ENCODE assay signal across 9 mouse cellular contexts in genomic region chr7:70514666-70515065, GRCm38 (mm10).
A peak's percentile ranks its signal among the peaks of the same experiment; 100 is the strongest.
DNase-seq lines count a peak whose midpoint lies in the region; ATAC-seq lines count a peak whose summit lies in the region.
"Had no signal": no experiment of that assay in that cellular context is flagged by ENCODE, and none has a peak within 500 bp of the region (broad histone marks: within the 10 kb centered on the region; RNA-seq: fewer than 3 reads in every experiment).

No protein-coding gene starts in this region.

- DNase-seq in adrenal gland, postnatal 14 days = peak; percentile 39
- no peak for DNase-seq in adrenal gland, postnatal 4 days (ENCODE audit: low spot score in 2 of 2)
- DNase-seq in 3T3-L1 (ENCODE audit: low read depth, low spot score) = peak; percentile 39
- DNase-seq in hindlimb bud, embryonic 11.5 days (ENCODE audit: extremely low spot score, low read depth, low spot score) = peak; percentile 73
- DNase-seq in lung, adult 18-20 months = peak; percentile 27 to 51
- no peak for DNase-seq in left cerebral cortex, postnatal 25 days (ENCODE audit: low spot score in 2 of 2)
- no peak for DNase-seq in layer of hippocampus, postnatal 14 days (ENCODE audit: low spot score in 2 of 2)
- DNase-seq: thymus, postnatal 25 days had no signal

- ATAC-seq in forebrain, embryonic 16.5 days = no peak

- H3K27ac ChIP-seq in forebrain, embryonic 16.5 days (ENCODE audit: low read length) = no peak overlapping the region

- H3K9ac ChIP-seq in forebrain, embryonic 16.5 days (replicated peaks; ENCODE audit: low read depth, low read length) = no peak overlapping the region

- 14% methylated on average over 6 of the region's 6 CpGs for WGBS in forebrain, embryonic 16.5 days

- H3K27me3 ChIP-seq in forebrain, embryonic 16.5 days (replicated peaks; ENCODE audit: control insufficient read depth, insufficient read depth, low read length) = no peaks in the 10 kb centered on the region

- no peak overlapping the region for H3K4me2 ChIP-seq in forebrain, embryonic 16.5 days (ENCODE audit: low read length)

- no peak overlapping the region for H3K4me3 ChIP-seq in forebrain, embryonic 16.5 days (replicated peaks; ENCODE audit: low read length)

- H3K36me3 ChIP-seq in forebrain, embryonic 16.5 days (ENCODE audit: control insufficient read depth, insufficient read depth) = no peaks in the 10 kb centered on the region

- intact Hi-C loops in left cerebral cortex, postnatal 25 days (cut with DNase I) = no loop called here

- H3K9me3 ChIP-seq in forebrain, embryonic 16.5 days (ENCODE audit: control insufficient read depth, low read length) = no peaks in the 10 kb centered on the region

- H3K4me1 ChIP-seq in forebrain, embryonic 16.5 days (replicated peaks; ENCODE audit: control insufficient read depth, insufficient read depth, low read length) = no peaks in the 10 kb centered on the region

Comparison
In these comparisons a context has a peak if more than half of its experiments do, and no peak if none do; other contexts are left out.
1. DNase-seq: peak in adrenal gland, postnatal 14 days (single experiment), 3T3-L1 (single experiment), hindlimb bud, embryonic 11.5 days (single experiment) and lung, adult 18-20 months (2 of 2); none in adrenal gland, postnatal 4 days (0 of 2), left cerebral cortex, postnatal 25 days (0 of 2) and layer of hippocampus, postnatal 14 days (0 of 2).